Mouse (Mus musculus) embryonic facial prominence, embryonic 11.5 days (tissue): Measurements from ENCODE around the gene Nckap5. TPM values are rescaled to one million over a fixed set of nuclear protein-coding genes. Genes with fewer than 3 reads are reported as not detected.

Source experiments
- ATAC-seq: fragments of 200-750 bp; cut with Nextera tagmentation; replicated peaks from 2 replicates; pipeline ENCODE4 v1.8.0; 2017; ENCODE audit warnings: low read depth; ENCODE audit not compliant: insufficient number of reproducible peaks, low FRiP score, low TSS enrichment
- DNase-seq: peaks from one replicate; pipeline ENCODE4 v3.0.0-alpha.2; 2015; ENCODE audit warnings: low spot score
- H3K27ac ChIP-seq: fragments of 300-500 bp; sonication (generic); replicated peaks from 2 replicates; pipeline ENCODE4 v1.5.1; 2014; ENCODE audit warnings: mild to moderate bottlenecking, low read depth, low read length, control low read depth
- H3K27me3 ChIP-seq: fragments of 300-500 bp; sonication (generic); 2 replicates; pipeline ENCODE4 v1.6.1; 2014; ENCODE audit warnings: mild to moderate bottlenecking, low read length, moderate library complexity, mixed read lengths; ENCODE audit not compliant: control insufficient read depth, insufficient read depth
- H3K36me3 ChIP-seq: fragments of 300-500 bp; sonication (generic); replicated peaks from 2 replicates; pipeline ENCODE4 v1.6.1; 2014; ENCODE audit warnings: low read depth, mild to moderate bottlenecking, low read length, moderate library complexity, mixed read lengths; ENCODE audit not compliant: control insufficient read depth, insufficient read depth
- H3K4me1 ChIP-seq: fragments of 300-500 bp; sonication (generic); 2 replicates; pipeline ENCODE4 v1.6.1; 2014; ENCODE audit warnings: low read length, mixed read lengths; ENCODE audit not compliant: control insufficient read depth, insufficient read depth
- H3K4me2 ChIP-seq: fragments of 300-500 bp; sonication (generic); 2 replicates; pipeline ENCODE4 v1.6.1; 2014; ENCODE audit warnings: low read depth, mild to moderate bottlenecking, control low read depth, low read length, moderate library complexity
- H3K4me3 ChIP-seq: fragments of 300-500 bp; sonication (generic); 2 replicates; pipeline ENCODE4 v1.5.1; 2014; ENCODE audit warnings: low read depth, low read length, control low read depth
- H3K9ac ChIP-seq: fragments of 300-500 bp; sonication (generic); replicated peaks from 2 replicates; pipeline ENCODE4 v1.6.1; 2014; ENCODE audit warnings: mild to moderate bottlenecking, control low read depth, low read length
- H3K9me3 ChIP-seq: fragments of 300-500 bp; sonication (generic); replicated peaks from 2 replicates; pipeline ENCODE4 v1.6.1; 2016; ENCODE audit warnings: mild to moderate bottlenecking, low read length, inconsistent platforms, mixed read lengths; ENCODE audit not compliant: control insufficient read depth
- WGBS: fragments of 180-500 bp; shearing (Covaris S2); extraction: QIAGEN DNeasy Blood & Tissue Kit; methylation state at CpG from one replicate; pipeline ENCODE4 v1.1.7; 2014; 5-methylcytosine and 5-hydroxymethylcytosine counted together
- polyA plus RNA-seq: library from polyadenylated mRNA; unstranded; fragments of >200 nt; fragmentation: Nextera tagmentation; extraction: Ambion mirVana; gene quantifications from 2 replicates; pipeline ENCODE4 v1.2.1, GENCODE M21; 2014

Nckap5 gene
- polyA plus RNA-seq, 1 experiment from 2014 or later, result 5.7 TPM

GRCm38 (mm10) chr1:125923062-125923461 is 907.5 kb downstream of the Nckap5 start:
- H3K27me3 ChIP-seq, result no peaks in the 10 kb centered on the region
- no peak for ATAC-seq
- no peak overlapping the region for H3K4me3 ChIP-seq
- no peaks in the 10 kb centered on the region for H3K9me3 ChIP-seq
- H3K4me2 ChIP-seq, result no peak overlapping the region
- no peaks in the 10 kb centered on the region for H3K4me1 ChIP-seq
- no peak overlapping the region for H3K27ac ChIP-seq
- no peak overlapping the region for H3K9ac ChIP-seq
- H3K36me3 ChIP-seq, result no peaks in the 10 kb centered on the region
- 70% methylated on average over 2 of the region's 2 CpGs for WGBS
- no peak for DNase-seq

GRCm38 (mm10) chr1:125920696-125921095 is 909.9 kb downstream of the Nckap5 start:
- Histone ChIP-seq H3K4me3 (no peak overlapping the region), H3K27ac (no peak overlapping the region), H3K27me3 (no peaks in the 10 kb centered on the region), H3K9ac (no peak overlapping the region), H3K4me2 (no peak overlapping the region), H3K36me3 (no peaks in the 10 kb centered on the region), H3K9me3 (no peaks in the 10 kb centered on the region), H3K4me1 (no peaks in the 10 kb centered on the region)
- ATAC-seq (no peak), DNase-seq (no peak)
- 87% methylated on average over 3 of the region's 3 CpGs for WGBS

GRCm38 (mm10) chr1:125912601-125913600 is 917.7 kb downstream of the Nckap5 start, which contains the start of gene Lypd1:
Lypd1 (minus strand) TSS chr1:125913101.
- Histone ChIP-seq H3K36me3 (no peaks in the 10 kb centered on the region), H3K4me2 (peak within 1 kb of the TSS; percentile 92), H3K27ac (no peak within 1 kb of the TSS), H3K9me3 (no peaks in the 10 kb centered on the region), H3K27me3 (peaks cover 21% of the 10 kb centered on the region), H3K4me1 (peaks cover 2% of the 10 kb centered on the region; the same call in 1 of the 2 replicates), H3K4me3 (peak within 1 kb of the TSS; percentile 50), H3K9ac (peak within 1 kb of the TSS; percentile 19; the same call in 1 of the 2 replicates)
- ATAC-seq, result no peak
- 3% methylated on average over 30 of the region's 30 CpGs for WGBS
- no peak for DNase-seq

GRCm38 (mm10) chr1:125911901-125912445 is 918.6 kb downstream of the Nckap5 start:
- Histone ChIP-seq H3K9me3 (no peaks in the 10 kb centered on the region), H3K27ac (no peak overlapping the region), H3K27me3 (peaks cover 21% of the 10 kb centered on the region), H3K9ac (peak overlapping the region; percentile 19), H3K36me3 (no peaks in the 10 kb centered on the region), H3K4me3 (peak overlapping the region; percentile 50), H3K4me1 (peaks cover 2% of the 10 kb centered on the region; the same call in 1 of the 2 replicates), H3K4me2 (peak overlapping the region; percentile 92)
- peak; percentile 37; the same call in 1 of the 2 replicates for ATAC-seq
- under 1% methylated on average over 43 of the region's 43 CpGs for WGBS
- DNase-seq, result peak; percentile 28

GRCm38 (mm10) chr1:125911337-125911900 is 919.2 kb downstream of the Nckap5 start:
- Histone ChIP-seq H3K27ac (no peak overlapping the region), H3K4me1 (peaks cover 2% of the 10 kb centered on the region; the same call in 1 of the 2 replicates), H3K4me2 (peak overlapping the region; percentile 92), H3K9ac (peak overlapping the region; percentile 19), H3K4me3 (peak overlapping the region; percentile 50), H3K9me3 (no peaks in the 10 kb centered on the region), H3K36me3 (no peaks in the 10 kb centered on the region), H3K27me3 (peaks cover 21% of the 10 kb centered on the region)
- DNase-seq (peak; percentile 55), ATAC-seq (peak; percentile 34)
- WGBS, result under 1% methylated on average over 35 of the region's 35 CpGs

- peaks cover 21% of the 10 kb centered on the region for H3K27me3 ChIP-seq
- ATAC-seq, result peak; percentile 34
- peak overlapping the region; percentile 92 for H3K4me2 ChIP-seq
- H3K9me3 ChIP-seq, result no peaks in the 10 kb centered on the region
- H3K9ac ChIP-seq, result no peak overlapping the region
- no peaks in the 10 kb centered on the region for H3K36me3 ChIP-seq
- DNase-seq, result peak; percentile 31
- peaks cover 2% of the 10 kb centered on the region; the same call in 1 of the 2 replicates for H3K4me1 ChIP-seq
- 3% methylated on average over 9 of the region's 9 CpGs for WGBS
- no peak overlapping the region for H3K27ac ChIP-seq
- H3K4me3 ChIP-seq, result peak overlapping the region; percentile 50
Measured at GRCm38 (mm10) chr1:125910871-125911265, 919.7 kb downstream of the Nckap5 start.

GRCm38 (mm10) chr1:125910211-125910870 is 920.3 kb downstream of the Nckap5 start:
- DNase-seq (peak; percentile 73), ATAC-seq (peak; percentile 50)
- H3K27ac ChIP-seq, result no peak overlapping the region
- peaks cover 21% of the 10 kb centered on the region for H3K27me3 ChIP-seq
- H3K4me1 ChIP-seq, result peaks cover 2% of the 10 kb centered on the region; the same call in 1 of the 2 replicates
- H3K36me3 ChIP-seq, result no peaks in the 10 kb centered on the region
- 5% methylated on average over 14 of the region's 14 CpGs for WGBS
- no peak overlapping the region for H3K9ac ChIP-seq
- H3K9me3 ChIP-seq, result no peaks in the 10 kb centered on the region
- H3K4me3 ChIP-seq, result no peak overlapping the region
- peak overlapping the region; percentile 92 for H3K4me2 ChIP-seq
